Mouse (Mus musculus) megakaryocyte, embryonic 14.5 days (primary cell): ENCODE results near the gene Spata21.

ENCODE experiments used
- FLI1 ChIP-seq: IDR thresholded peaks from 2 replicates; pipeline ENCODE4 v1.6.1; 2012; ENCODE audit warnings: low read length, inconsistent platforms, mixed read lengths
- GATA1 ChIP-seq: IDR thresholded peaks from 3 replicates; pipeline ENCODE4 v1.6.1; 2012; ENCODE audit warnings: mixed read lengths, low read length, inconsistent platforms, borderline replicate concordance

DNA sequence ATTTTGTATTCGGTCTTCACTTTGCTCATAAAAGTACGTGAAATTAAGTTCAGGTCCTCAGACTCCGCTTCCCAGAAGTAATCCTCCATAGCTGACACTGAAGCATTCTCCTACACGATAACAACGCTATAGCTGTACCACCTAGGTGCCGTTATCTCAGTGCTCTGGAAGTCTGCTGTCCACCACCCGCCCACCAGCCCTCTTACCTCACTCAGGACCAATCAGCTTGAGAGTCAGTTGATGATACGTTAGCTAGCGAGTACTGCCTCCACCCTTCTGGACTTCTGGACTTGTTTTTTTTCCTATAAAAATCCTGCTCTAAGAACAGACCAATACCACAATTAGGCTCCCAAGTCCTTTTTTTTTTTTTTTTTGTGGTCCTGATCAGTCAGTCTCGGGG, 1.3 kb upstream of the Spata21 start:
- TF ChIP-seq GATA1: no peak
- no peak for TF ChIP-seq FLI1
